Mouse (Mus musculus) right cerebral cortex, postnatal 10 days (tissue): ENCODE measurements around the gene Dcst1.

Source experiments
- DNase-seq, 2 experiments: peaks; one replicate each; pipeline ENCODE4 v3.0.0; 2021; ENCODE audit warnings: low spot score in 2 of 2

Gene Dcst1

GRCm38 (mm10) chr3:89365486-89366414 lies 697 bp upstream of the Dcst1 start:
- no peak for DNase-seq

- no peak for DNase-seq
Measured at GRCm38 (mm10) chr3:89364631-89365030, 422 bp downstream of the Dcst1 start.

- no peak for DNase-seq
Measured at GRCm38 (mm10) chr3:89361675-89362074, 3.4 kb downstream of the Dcst1 start, which contains the start of gene Dcst2. TSS of gene Dcst2 (plus strand) at chr3:89361975.

GRCm38 (mm10) chr3:89360237-89360636 lies 4.8 kb downstream of the Dcst1 start:
- DNase-seq, result no peak

- no peak for DNase-seq
Measured at GRCm38 (mm10) chr3:89359630-89360029, 5.4 kb downstream of the Dcst1 start.

GRCm38 (mm10) chr3:89356029-89356428 lies 9.0 kb downstream of the Dcst1 start:
- DNase-seq, result no peak

GRCm38 (mm10) chr3:89355512-89355902 lies 9.5 kb downstream of the Dcst1 start:
- DNase-seq, result no peak

- peak; percentile 80 to 82 for DNase-seq
Measured at GRCm38 (mm10) chr3:89354816-89355511, 10.1 kb downstream of the Dcst1 start.

DNA sequence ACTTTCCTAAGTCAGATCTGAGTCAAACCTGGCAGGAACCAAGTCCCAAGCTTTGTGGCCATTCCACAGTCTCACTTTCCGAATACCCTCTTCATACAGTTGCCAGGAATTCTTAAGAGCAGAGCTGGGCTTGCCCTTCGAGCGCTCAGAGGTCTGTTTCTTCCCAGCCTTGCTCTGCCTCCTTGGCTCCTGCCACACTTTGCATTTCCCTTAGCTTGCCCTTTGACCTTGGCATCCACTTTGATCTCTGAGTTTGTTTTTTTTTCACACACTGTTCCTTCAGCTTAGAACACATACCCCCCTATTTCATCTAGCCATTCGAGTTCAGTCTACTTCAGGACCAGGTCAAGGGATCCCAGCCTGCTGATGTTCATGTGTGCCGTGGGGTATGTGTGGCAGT lies 13.8 kb downstream of the Dcst1 start:
- DNase-seq, result no peak

- DNase-seq, result peak; percentile 92
Measured at GRCm38 (mm10) chr3:89349869-89350501, 15.1 kb downstream of the Dcst1 start, which contains the start of gene Adam15. TSS of gene Adam15 (minus strand) at chr3:89349996.

DNA sequence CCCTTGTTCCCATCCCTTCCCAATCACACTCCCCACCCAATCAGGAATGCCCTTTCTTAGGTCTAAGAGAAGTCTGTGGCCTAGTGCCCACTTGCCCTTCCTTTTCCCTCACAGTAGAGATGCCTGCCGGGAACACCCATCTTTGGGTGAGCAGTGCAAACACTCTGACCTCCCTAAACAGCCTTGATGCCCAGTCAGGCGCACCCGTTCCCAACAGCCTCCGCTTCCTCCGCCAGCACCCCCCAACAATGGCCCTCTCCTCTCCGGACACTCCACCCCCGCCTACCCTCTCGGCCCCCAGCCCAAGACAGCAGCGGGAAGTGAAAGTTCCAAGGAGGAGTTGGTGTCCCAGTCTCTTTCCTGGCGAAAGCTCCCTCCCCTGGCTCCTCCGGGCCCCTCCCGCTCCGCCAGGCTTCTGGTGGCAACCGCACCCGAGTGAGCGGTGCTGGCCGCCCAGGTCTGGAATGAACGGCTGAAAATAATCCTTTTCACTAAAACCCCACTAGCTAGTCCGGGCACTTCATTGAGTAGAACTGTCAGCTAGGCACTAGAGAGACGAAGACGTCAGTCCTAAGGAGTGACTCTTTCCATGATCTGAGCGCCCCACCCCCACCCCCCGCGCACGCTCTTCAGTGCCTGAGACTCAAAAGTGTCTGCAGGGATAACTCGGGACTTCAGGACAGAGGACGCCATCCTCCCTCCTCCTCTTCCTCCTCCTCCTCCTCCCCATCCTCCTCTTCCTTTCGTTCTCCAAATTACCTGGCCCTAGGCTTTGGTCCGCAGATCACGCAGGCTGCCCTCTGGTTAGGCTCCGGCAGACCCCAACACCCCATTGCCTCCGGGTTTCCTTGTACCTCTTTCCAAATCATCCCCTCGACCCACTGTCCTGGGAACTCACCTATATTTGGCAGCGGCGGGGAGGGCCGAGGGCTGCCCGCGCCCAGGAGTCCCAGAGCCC lies 15.9 kb downstream of the Dcst1 start:
- DNase-seq, result peak in 1 of 2 experiments; percentile 54

DNA sequence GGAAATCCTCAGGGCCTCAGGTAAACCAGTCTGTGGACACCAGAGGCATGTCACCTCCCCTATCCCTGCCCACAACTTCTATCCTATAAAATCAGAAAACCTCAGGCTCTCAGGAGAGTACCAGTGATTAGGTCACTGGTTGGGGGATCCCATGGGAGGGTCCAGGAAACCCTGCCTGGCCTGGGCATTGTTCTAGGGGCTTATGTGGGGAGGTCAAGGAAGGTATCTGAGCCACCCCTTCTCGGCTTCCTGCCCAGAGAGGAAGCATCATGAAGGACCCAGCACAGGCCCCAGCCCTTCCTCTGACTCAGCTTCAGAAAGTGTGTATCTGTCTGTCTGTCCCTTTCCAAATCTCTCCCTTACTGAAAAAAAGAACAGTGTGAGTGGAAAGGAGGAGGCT lies 17.1 kb downstream of the Dcst1 start:
- no peak for DNase-seq

DNA sequence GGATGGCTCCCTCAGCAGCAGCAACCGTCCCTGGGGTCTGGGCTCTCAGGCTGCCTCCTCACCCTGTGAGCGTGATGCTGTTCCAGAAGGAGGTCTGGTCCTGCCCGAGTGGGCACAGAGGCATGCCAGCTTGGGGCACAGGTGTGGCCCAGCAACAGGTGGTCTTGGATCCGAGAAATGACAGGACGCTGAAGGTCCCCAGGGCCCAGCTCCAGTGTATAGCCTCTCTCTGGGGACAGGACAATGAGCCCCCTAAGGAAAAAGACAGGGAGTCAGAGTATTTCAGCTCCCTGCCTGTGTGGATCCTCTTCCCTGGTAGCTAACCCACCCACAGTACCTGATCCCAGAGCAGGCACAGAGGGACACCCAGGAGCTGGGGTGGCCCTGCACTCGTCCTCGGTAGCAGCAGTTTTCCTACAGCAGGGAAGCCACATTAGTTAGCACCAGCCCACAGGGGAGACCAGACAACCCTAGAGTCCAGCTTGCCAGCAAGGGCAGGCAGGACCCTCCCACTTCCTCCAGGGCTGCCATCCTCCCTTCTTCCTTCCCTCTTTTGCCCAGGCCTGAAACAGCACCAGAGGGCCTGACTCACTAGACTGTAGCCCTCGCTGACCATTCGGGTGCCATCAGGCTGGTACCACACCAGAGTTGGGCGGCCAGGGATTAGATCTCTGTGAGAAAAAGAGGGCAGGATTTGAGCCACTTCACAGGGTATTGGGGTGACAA lies 18.1 kb downstream of the Dcst1 start:
- DNase-seq, result no peak

GRCm38 (mm10) chr3:89343279-89343678 lies 21.8 kb downstream of the Dcst1 start:
- DNase-seq, result no peak

GRCm38 (mm10) chr3:89341794-89342193 lies 23.3 kb downstream of the Dcst1 start:
- no peak for DNase-seq

DNA sequence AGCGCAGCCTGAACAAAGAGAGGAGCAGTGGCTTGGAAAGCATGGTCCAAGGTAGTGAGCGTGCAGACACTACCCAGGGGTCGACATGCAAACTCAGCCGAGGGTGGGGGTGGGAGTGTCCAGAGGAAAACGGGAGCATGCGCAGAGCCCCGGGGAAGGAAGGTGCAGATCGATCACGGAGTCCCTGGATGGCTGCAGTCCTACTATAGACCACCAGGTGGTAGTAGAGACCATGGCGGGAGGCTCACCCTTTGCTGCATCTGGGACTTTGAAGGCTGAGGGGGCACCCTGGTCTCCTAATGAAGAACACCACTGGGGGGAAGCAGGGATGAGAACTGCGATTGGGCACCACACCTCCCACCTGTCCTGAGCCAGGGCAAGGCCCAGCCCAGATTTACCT lies 24.6 kb downstream of the Dcst1 start:
- peak; percentile 79 to 88 for DNase-seq

GRCm38 (mm10) chr3:89339416-89339815 lies 25.6 kb downstream of the Dcst1 start:
- peak; percentile 72 to 73 for DNase-seq

- DNase-seq, result peak in 1 of 2 experiments; percentile 62
Measured at GRCm38 (mm10) chr3:89337721-89338578, 27.1 kb downstream of the Dcst1 start, which contains the start of gene Efna4. TSS of gene Efna4 (minus strand) at chr3:89338028.

- no peak for DNase-seq
Measured at GRCm38 (mm10) chr3:89337062-89337720, 27.9 kb downstream of the Dcst1 start.
